Mouse (Mus musculus): ENCODE measurements around the gene Serac1. TPM values are rescaled to one million over a fixed set of nuclear protein-coding genes. Genes with fewer than 3 reads are reported as not detected.

Gene Serac1
- polyA plus RNA-seq, 1 experiment from 2014 or later: 4.8 TPM

GRCm38 (mm10) chr17:6115085-6115484 lies 35.5 kb upstream of the Serac1 start:
- no peak for TF ChIP-seq CTCF (IDR thresholded peaks at IDR 0.05; ENCODE audit: low read depth)

GRCm38 (mm10) chr17:6113653-6114052 lies 34.1 kb upstream of the Serac1 start:
- DNase-seq (no peak), ATAC-seq (ENCODE audit: insufficient read depth) (no peak)
- Histone ChIP-seq H3K4me3 (ENCODE audit: low read depth, low read length) (no peak overlapping the region), H3K27ac (ENCODE audit: low read depth) (no peak overlapping the region), H3K9ac (no peak overlapping the region), H3K4me1 (ENCODE audit: insufficient read depth) (no peaks in the 10 kb centered on the region), H3K36me3 (ENCODE audit: insufficient read depth) (0 out of 2 replicates have a peak, but pooled peaks cover 10% of the 10 kb centered on the region), H3K4me2 (no peak overlapping the region), H3K27me3 (ENCODE audit: insufficient read depth, low read length) (no peaks in the 10 kb centered on the region), H3K9me3 (ENCODE audit: low read depth, low read length) (no peaks in the 10 kb centered on the region)
- 80% methylated on average over 6 of the region's 6 CpGs for WGBS
- no peak for TF ChIP-seq CTCF (IDR thresholded peaks at IDR 0.05; ENCODE audit: low read depth)

More at GRCm38 (mm10) chr17:6115085-6115484, 35.5 kb upstream of the Serac1 start:
- WGBS: 90% methylated on average over 9 of the region's 9 CpGs
- Histone ChIP-seq H3K27ac (ENCODE audit: low read depth) (no peak overlapping the region), H3K4me1 (ENCODE audit: insufficient read depth) (no peaks in the 10 kb centered on the region), H3K4me3 (ENCODE audit: low read depth, low read length) (no peak overlapping the region), H3K36me3 (ENCODE audit: insufficient read depth) (0 out of 2 replicates have a peak, but pooled peaks cover 4% of the 10 kb centered on the region), H3K27me3 (ENCODE audit: insufficient read depth, low read length) (no peaks in the 10 kb centered on the region), H3K9ac (no peak overlapping the region), H3K9me3 (ENCODE audit: low read depth, low read length) (no peaks in the 10 kb centered on the region), H3K4me2 (no peak overlapping the region)
- ATAC-seq (ENCODE audit: insufficient read depth): no peak
- no peak for DNase-seq

- WGBS: 78% methylated on average over 3 of the region's 3 CpGs
- Histone ChIP-seq H3K9me3 (ENCODE audit: low read depth, low read length) (no peaks in the 10 kb centered on the region), H3K27ac (ENCODE audit: low read depth) (no peak overlapping the region), H3K9ac (no peak overlapping the region), H3K27me3 (ENCODE audit: insufficient read depth, low read length) (no peaks in the 10 kb centered on the region), H3K4me2 (no peak overlapping the region), H3K4me1 (ENCODE audit: insufficient read depth) (peaks cover 7% of the 10 kb centered on the region; the same call in 1 of the 2 replicates), H3K4me3 (ENCODE audit: low read depth, low read length) (no peak overlapping the region), H3K36me3 (ENCODE audit: insufficient read depth) (0 out of 2 replicates have a peak, but pooled peaks cover 10% of the 10 kb centered on the region)
- DNase-seq (peak; percentile 5), ATAC-seq (ENCODE audit: insufficient read depth) (no peak)
- TF ChIP-seq CTCF (IDR thresholded peaks at IDR 0.05; ENCODE audit: low read depth): peak; percentile 38; the same call in 1 of the 2 replicates
Observed at GRCm38 (mm10) chr17:6110956-6111355, 31.4 kb upstream of the Serac1 start.

- peaks cover 10% of the 10 kb centered on the region for H3K4me1 ChIP-seq (ENCODE audit: insufficient read depth)
- 49% methylated on average over 7 of the region's 7 CpGs for WGBS
- DNase-seq (peak; percentile 8), ATAC-seq (ENCODE audit: insufficient read depth) (no peak)
- H3K9me3 ChIP-seq (ENCODE audit: low read depth, low read length): no peaks in the 10 kb centered on the region
- peak overlapping the region; percentile 92 for H3K4me3 ChIP-seq (ENCODE audit: low read depth, low read length)
- H3K4me2 ChIP-seq: peak overlapping the region; percentile 81
- peak overlapping the region; percentile 95 for H3K9ac ChIP-seq
- TF ChIP-seq CTCF (IDR thresholded peaks at IDR 0.05; ENCODE audit: low read depth): no peak
- no peaks in the 10 kb centered on the region for H3K27me3 ChIP-seq (ENCODE audit: insufficient read depth, low read length)
- 0 out of 2 replicates have a peak, but pooled peaks cover 6% of the 10 kb centered on the region for H3K36me3 ChIP-seq (ENCODE audit: insufficient read depth)
- no peak overlapping the region for H3K27ac ChIP-seq (ENCODE audit: low read depth)
Observed at GRCm38 (mm10) chr17:6108175-6108574, 28.6 kb upstream of the Serac1 start.

DNA sequence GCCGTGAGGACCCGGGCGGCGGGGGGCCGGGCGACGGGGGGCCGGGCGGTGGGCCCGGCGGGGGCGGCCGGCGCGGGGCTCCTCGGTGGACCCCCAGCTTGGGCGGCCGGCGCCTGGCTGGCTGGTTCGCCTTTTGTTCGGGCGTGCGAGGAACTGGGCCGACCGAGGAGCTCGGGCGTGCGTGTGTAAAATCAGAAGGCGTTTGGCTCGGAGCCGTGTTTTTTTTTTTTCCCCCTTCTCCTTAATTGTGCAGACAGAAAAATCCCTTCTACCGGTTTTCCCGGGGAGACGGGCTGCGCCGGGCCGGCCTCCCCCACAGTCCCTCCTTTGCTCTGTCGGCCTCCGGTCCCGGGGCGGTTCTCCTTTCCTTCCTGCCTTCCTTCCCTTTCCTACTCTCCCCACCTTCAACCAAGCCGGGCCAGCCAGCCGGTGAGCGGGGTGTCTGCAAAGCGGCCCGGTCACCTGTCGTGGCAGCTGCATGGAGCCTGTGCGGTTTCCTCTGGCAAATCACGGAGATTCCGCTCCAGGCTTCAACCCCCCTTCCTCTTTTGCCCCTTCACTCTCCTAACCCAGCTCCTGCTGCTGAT lies 27.6 kb upstream of the Serac1 start:
- H3K4me2 ChIP-seq: peak overlapping the region; percentile 81
- no peaks in the 10 kb centered on the region for H3K27me3 ChIP-seq (ENCODE audit: insufficient read depth, low read length)
- H3K36me3 ChIP-seq (ENCODE audit: insufficient read depth): 0 out of 2 replicates have a peak, but pooled peaks cover 6% of the 10 kb centered on the region
- H3K9ac ChIP-seq: peak overlapping the region; percentile 95
- peaks cover 10% of the 10 kb centered on the region for H3K4me1 ChIP-seq (ENCODE audit: insufficient read depth)
- DNase-seq: peak; percentile 74
- TF ChIP-seq CTCF (IDR thresholded peaks at IDR 0.05; ENCODE audit: low read depth): no peak
- WGBS: under 1% methylated on average over 50 of the region's 50 CpGs
- peak; percentile 12; the same call in 1 of the 2 replicates for ATAC-seq (ENCODE audit: insufficient read depth)
- peak overlapping the region; percentile 91 for H3K27ac ChIP-seq (ENCODE audit: low read depth)
- no peaks in the 10 kb centered on the region for H3K9me3 ChIP-seq (ENCODE audit: low read depth, low read length)
- H3K4me3 ChIP-seq (ENCODE audit: low read depth, low read length): peak overlapping the region; percentile 92

GRCm38 (mm10) chr17:6106361-6107014 lies 26.9 kb upstream of the Serac1 start, which contains the start of gene Tulp4:
Gene Tulp4 (plus strand): TSS chr17:6106437.
- under 1% methylated on average over 40 of the region's 76 CpGs for WGBS
- peaks cover 10% of the 10 kb centered on the region for H3K4me1 ChIP-seq (ENCODE audit: insufficient read depth)
- peak within 1 kb of the TSS; percentile 95 for H3K9ac ChIP-seq
- 0 out of 2 replicates have a peak, but pooled peaks cover 6% of the 10 kb centered on the region for H3K36me3 ChIP-seq (ENCODE audit: insufficient read depth)
- peak within 1 kb of the TSS; percentile 81 for H3K4me2 ChIP-seq
- TF ChIP-seq CTCF (IDR thresholded peaks at IDR 0.05; ENCODE audit: low read depth): no peak
- peak within 1 kb of the TSS; percentile 91 for H3K27ac ChIP-seq (ENCODE audit: low read depth)
- no peaks in the 10 kb centered on the region for H3K9me3 ChIP-seq (ENCODE audit: low read depth, low read length)
- DNase-seq: peak; percentile 90
- H3K27me3 ChIP-seq (ENCODE audit: insufficient read depth, low read length): no peaks in the 10 kb centered on the region
- peak within 1 kb of the TSS; percentile 92 for H3K4me3 ChIP-seq (ENCODE audit: low read depth, low read length)
- ATAC-seq (ENCODE audit: insufficient read depth): peak; percentile 97

DNA sequence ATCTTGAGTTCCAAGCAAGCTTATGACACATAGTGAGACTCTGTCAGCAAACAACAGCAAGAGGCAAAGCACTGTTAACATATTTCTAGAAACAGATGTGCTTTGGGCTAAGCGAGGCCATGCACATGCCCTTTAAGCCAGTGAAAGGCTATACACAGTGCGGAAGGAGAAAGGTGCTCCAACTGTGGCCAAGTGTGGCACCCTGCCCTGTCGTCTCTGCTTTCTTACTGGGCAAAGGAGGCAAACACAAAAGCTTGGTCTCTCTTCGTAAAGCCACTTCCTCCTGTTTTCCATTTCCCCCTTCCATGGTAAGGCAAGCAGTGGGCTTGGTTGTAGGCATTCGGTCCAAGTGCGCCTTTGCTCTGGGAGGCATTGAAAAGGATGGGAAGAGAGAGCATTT lies 24.0 kb upstream of the Serac1 start:
- H3K4me1 ChIP-seq (ENCODE audit: insufficient read depth): peaks cover 10% of the 10 kb centered on the region

More for the DNA sequence above, 24.0 kb upstream of the Serac1 start:
- Histone ChIP-seq H3K9me3 (ENCODE audit: low read depth, low read length) (no peaks in the 10 kb centered on the region), H3K9ac (no peak overlapping the region), H3K36me3 (ENCODE audit: insufficient read depth) (no peaks in the 10 kb centered on the region), H3K27me3 (ENCODE audit: insufficient read depth, low read length) (no peaks in the 10 kb centered on the region), H3K4me3 (ENCODE audit: low read depth, low read length) (no peak overlapping the region), H3K27ac (ENCODE audit: low read depth) (no peak overlapping the region), H3K4me2 (no peak overlapping the region)
- no peak for TF ChIP-seq CTCF (IDR thresholded peaks at IDR 0.05; ENCODE audit: low read depth)
- no peak for DNase-seq
- WGBS: 84% methylated on average over 6 of the region's 6 CpGs
- no peak for ATAC-seq (ENCODE audit: insufficient read depth)

Data from lung, embryonic 14.5 days (tissue).